Mouse (Mus musculus): ENCODE results near the gene Ap1g2. TPM values are rescaled to one million over a fixed set of nuclear protein-coding genes. Genes with fewer than 3 reads are reported as not detected.
A peak's percentile ranks its signal among the peaks of the same experiment; 100 is the strongest.

Ap1g2 gene
- 10 to 100 TPM; 10.8 to 20.7 (median 14.8) TPM for total RNA-seq (2022)

GRCm38 (mm10) chr14:55105836-55106809, at the start of gene Ap1g2:
TSS of gene Ap1g2 (minus strand) at chr14:55106593.
- peak; percentile 86 to 91 for DNase-seq (ENCODE audit: low spot score in 2 of 2)

GRCm38 (mm10) chr14:55152951-55153481, 46.6 kb upstream of the Ap1g2 start:
- no peak for DNase-seq (ENCODE audit: low spot score in 2 of 2)

- no peak for DNase-seq (ENCODE audit: low spot score in 2 of 2)
These were observed 45.8 kb upstream of the Ap1g2 start for GRCm38 (mm10) chr14:55152174-55152573.

- DNase-seq (ENCODE audit: low spot score in 2 of 2) = no peak
These were observed 44.6 kb upstream of the Ap1g2 start for GRCm38 (mm10) chr14:55150985-55151384.

GRCm38 (mm10) chr14:55149041-55149440, 42.6 kb upstream of the Ap1g2 start:
- peak in 1 of 2 experiments; percentile 17 for DNase-seq (ENCODE audit: low spot score in 2 of 2)

GRCm38 (mm10) chr14:55148363-55148915, 42.0 kb upstream of the Ap1g2 start:
- peak; percentile 46 to 62 for DNase-seq (ENCODE audit: low spot score in 2 of 2)

GRCm38 (mm10) chr14:55146829-55147401, 40.5 kb upstream of the Ap1g2 start:
- no peak for DNase-seq (ENCODE audit: low spot score in 2 of 2)

- DNase-seq (ENCODE audit: low spot score in 2 of 2) = no peak
These were observed 39.9 kb upstream of the Ap1g2 start for GRCm38 (mm10) chr14:55146324-55146723.

- no peak for DNase-seq (ENCODE audit: low spot score in 2 of 2)
These were observed 32.9 kb upstream of the Ap1g2 start for GRCm38 (mm10) chr14:55139313-55139712.

GRCm38 (mm10) chr14:55135676-55136075, 29.3 kb upstream of the Ap1g2 start:
- DNase-seq (ENCODE audit: low spot score in 2 of 2) = no peak

- DNase-seq (ENCODE audit: low spot score in 2 of 2) = no peak
These were observed 20.1 kb upstream of the Ap1g2 start for GRCm38 (mm10) chr14:55126521-55126920.

GRCm38 (mm10) chr14:55125711-55126110, 19.3 kb upstream of the Ap1g2 start:
- DNase-seq (ENCODE audit: low spot score in 2 of 2) = no peak

GRCm38 (mm10) chr14:55122359-55122758, 16.0 kb upstream of the Ap1g2 start:
- DNase-seq (ENCODE audit: low spot score in 2 of 2) = no peak

GRCm38 (mm10) chr14:55121947-55122346, 15.6 kb upstream of the Ap1g2 start:
- peak in 1 of 2 experiments; percentile 63 for DNase-seq (ENCODE audit: low spot score in 2 of 2)

GRCm38 (mm10) chr14:55119421-55120134, 13.2 kb upstream of the Ap1g2 start:
- no peak for DNase-seq (ENCODE audit: low spot score in 2 of 2)

- DNase-seq (ENCODE audit: low spot score in 2 of 2) = peak; percentile 34 to 57
These were observed 12.5 kb upstream of the Ap1g2 start for GRCm38 (mm10) chr14:55118852-55119251.

- peak in 1 of 2 experiments; percentile 74 for DNase-seq (ENCODE audit: low spot score in 2 of 2)
These were observed 10.2 kb upstream of the Ap1g2 start, which contains the start of gene Jph4 for GRCm38 (mm10) chr14:55116425-55117200. TSS of gene Jph4 (minus strand) at chr14:55116935.

- DNase-seq (ENCODE audit: low spot score in 2 of 2) = no peak
These were observed 9.5 kb upstream of the Ap1g2 start for GRCm38 (mm10) chr14:55115846-55116245.

GRCm38 (mm10) chr14:55114759-55115701, 8.6 kb upstream of the Ap1g2 start:
- DNase-seq (ENCODE audit: low spot score in 2 of 2) = peak in 1 of 2 experiments; percentile 65

Measured in layer of hippocampus, adult 8-10 months (tissue).